Mouse (Mus musculus) C2C12 (cell line): ENCODE results near the gene Isca1.

ENCODE experiments used
- CEBPB ChIP-seq: IDR thresholded peaks from one replicate; pipeline ENCODE4 v1.6.1; 2011; ENCODE audit warnings: low read depth, mild to moderate bottlenecking, control low read depth, moderate library complexity
- CTCF ChIP-seq: IDR thresholded peaks from one replicate; pipeline ENCODE4 v1.5.1; 2011; ENCODE audit not compliant: control insufficient read depth, insufficient read depth, insufficient read length
- FOSL1 ChIP-seq: IDR thresholded peaks from one replicate; pipeline ENCODE4 v1.8.0; 2011; ENCODE audit warnings: mild to moderate bottlenecking, low read length; ENCODE audit not compliant: poor library complexity, insufficient read depth, severe bottlenecking
- MAX ChIP-seq: IDR thresholded peaks from one replicate; pipeline ENCODE4 v1.6.1; 2011; ENCODE audit warnings: mild to moderate bottlenecking, control low read depth
- MYOG ChIP-seq: IDR thresholded peaks from one replicate; pipeline ENCODE4 v1.6.1; 2011; ENCODE audit not compliant: control insufficient read depth, insufficient read length; ENCODE audit errors: extremely low read depth
- USF1 ChIP-seq: IDR thresholded peaks from one replicate; pipeline ENCODE4 v1.6.1; 2011; ENCODE audit warnings: low read depth, mild to moderate bottlenecking, control low read depth, moderate library complexity

DNA sequence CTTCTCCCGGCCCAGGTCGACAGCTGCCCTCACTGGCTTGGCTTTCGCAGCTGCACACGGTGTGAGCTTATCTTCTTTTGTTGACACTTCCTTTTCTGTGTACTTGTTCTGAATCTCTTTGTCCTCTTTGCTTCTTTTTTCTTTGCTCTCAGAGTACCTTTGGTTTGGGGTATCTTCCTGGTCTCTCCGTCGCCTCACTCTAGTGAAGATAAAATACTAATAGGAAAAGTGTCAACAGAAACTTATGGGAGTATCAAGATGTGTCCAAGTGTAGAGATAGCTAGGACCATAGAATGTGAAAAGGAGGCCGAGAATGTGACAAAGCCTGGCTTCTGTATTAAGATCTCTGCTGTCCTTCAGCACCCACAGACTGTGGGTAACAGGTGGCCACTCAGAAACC, 12.5 kb upstream of the Isca1 start, which contains the start of gene Gm49354:
- TF ChIP-seq CTCF: no peak
- TF ChIP-seq MAX: no peak
- no peak for TF ChIP-seq FOSL1
- no peak for TF ChIP-seq MYOG
- no peak for TF ChIP-seq CEBPB
- no peak for TF ChIP-seq USF1
